Mouse (Mus musculus) ES-E14 (cell line): ENCODE data around the gene Cbln3. TPM values are rescaled to one million over a fixed set of nuclear protein-coding genes. Genes with fewer than 3 reads are reported as not detected.

Experiments used
- DNase-seq: peaks from one replicate; pipeline ENCODE4 v3.0.0-alpha.2; 2013; ENCODE audit warnings: low read depth, low spot score
- H3K27ac ChIP-seq: 2 replicates; pipeline ENCODE4 v1.5.1; 2012; ENCODE audit warnings: low read depth, mild to moderate bottlenecking, low read length, moderate library complexity, mixed read lengths; ENCODE audit not compliant: poor library complexity, insufficient read depth, severe bottlenecking
- H3K36me3 ChIP-seq: 2 replicates; pipeline ENCODE4 v1.6.1; 2012; ENCODE audit warnings: mild to moderate bottlenecking, low read length, moderate library complexity, mixed read lengths; ENCODE audit not compliant: control insufficient read depth, poor library complexity, insufficient read depth, severe bottlenecking
- H3K4me1 ChIP-seq, 2 experiments: fragments of 150-350 bp in 1 of 2; sonication (generic) in 1 of 2; 2 replicates each; pipeline ENCODE4 v1.6.1; 2012; ENCODE audit warnings: low read length in 2 of 2, mild to moderate bottlenecking in 1 of 2, mixed read lengths in 1 of 2; ENCODE audit not compliant: control insufficient read depth in 2 of 2, insufficient read depth in 2 of 2, poor library complexity in 1 of 2
- H3K4me3 ChIP-seq, 2 experiments: fragments of 150-350 bp in 1 of 2; sonication (generic) in 1 of 2; 2 replicates each; pipeline ENCODE4 v1.5.1; 2012; ENCODE audit warnings: low read length in 2 of 2, low read depth in 1 of 2, mild to moderate bottlenecking in 1 of 2, mixed read lengths in 1 of 2; ENCODE audit not compliant: insufficient read depth in 1 of 2, poor library complexity in 1 of 2, severe bottlenecking in 1 of 2
- H3K9ac ChIP-seq: 2 replicates; pipeline ENCODE4 v1.6.1; 2012; ENCODE audit warnings: low read depth, mild to moderate bottlenecking, low read length, mixed read lengths; ENCODE audit not compliant: poor library complexity, insufficient read depth, severe bottlenecking
- H3K9me3 ChIP-seq: fragments of 150-350 bp; sonication (generic); 2 replicates; pipeline ENCODE4 v1.6.1; 2012; ENCODE audit warnings: low read depth, mild to moderate bottlenecking, low read length; ENCODE audit not compliant: control insufficient read depth, insufficient read depth
- CHD2 ChIP-seq: IDR thresholded peaks from 2 replicates; pipeline ENCODE4 v1.6.1; 2014; ENCODE audit warnings: mild to moderate bottlenecking, low read depth, low read length, inconsistent platforms
- HCFC1 ChIP-seq: IDR thresholded peaks from 2 replicates; pipeline ENCODE4 v1.6.1; 2012; ENCODE audit warnings: low read length, inconsistent platforms, borderline replicate concordance; ENCODE audit not compliant: insufficient read depth
- MAFK ChIP-seq: IDR thresholded peaks from 2 replicates; pipeline ENCODE4 v1.6.1; 2014; ENCODE audit warnings: mild to moderate bottlenecking, low read depth, low read length, inconsistent platforms; ENCODE audit not compliant: insufficient read depth
- ZC3H11A ChIP-seq: IDR thresholded peaks from 2 replicates; pipeline ENCODE4 v1.6.1; 2012; ENCODE audit warnings: low read depth, mild to moderate bottlenecking, inconsistent platforms, low read length, borderline replicate concordance
- ZNF384 ChIP-seq: IDR thresholded peaks from 2 replicates; pipeline ENCODE4 v1.6.1; 2012; ENCODE audit warnings: low read depth, low read length, inconsistent platforms
- in situ Hi-C, 2 experiments: fragments of 600-800 bp; cut with MboI; formaldehyde crosslinking; loops; one replicate each; pipeline ENCODE4 v1.15.1; 2025; ENCODE audit warnings: low sequenced_read_pairs in 2 of 2, inconsistent platforms in 1 of 2; ENCODE audit not compliant: unreplicated experiment in 2 of 2
- total RNA-seq: library from RNA; depleted of rRNA; stranded (reverse); fragments of 300-350 nt; gene quantifications from 2 replicates; pipeline ENCODE4 v1.2.3, GENCODE M21; 2012

The Cbln3 gene
- total RNA-seq, 1 experiment, result 0.04 TPM

DNA sequence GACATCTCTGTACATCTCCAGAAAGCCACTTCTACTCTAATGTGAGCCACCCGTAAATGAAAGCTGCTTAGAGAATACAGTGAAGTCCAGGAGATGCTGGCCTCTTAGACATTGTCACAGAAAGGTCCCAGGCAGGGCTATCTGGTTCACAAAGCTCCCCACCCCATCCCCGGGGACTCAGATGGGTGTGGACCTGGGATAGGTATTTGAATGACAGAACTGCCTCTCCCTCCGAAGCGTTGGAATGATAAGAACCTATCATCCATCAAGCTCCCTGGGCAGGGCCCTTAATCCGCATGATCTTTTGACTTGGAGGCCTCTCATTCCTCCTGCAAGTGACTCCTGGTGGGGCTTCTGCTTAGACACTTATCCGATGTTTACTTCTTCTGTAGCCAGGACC lies 33.3 kb downstream of the Cbln3 start:
- Histone ChIP-seq H3K36me3 (no peaks in the 10 kb centered on the region), H3K4me3 (no peak overlapping the region), H3K9me3 (no peaks in the 10 kb centered on the region; the same call in 1 of the 2 replicates), H3K27ac (no peak overlapping the region), H3K9ac (no peak overlapping the region), H3K4me1 (peaks cover 2 to 6% of the 10 kb centered on the region in 2 experiments; a peak in 2 of 4 replicates)
- DNase-seq, result no peak
- TF ChIP-seq MAFK (no peak), CHD2 (no peak), ZC3H11A (no peak), ZNF384 (no peak), HCFC1 (no peak)
- in situ Hi-C loops, result no loop called here

DNA sequence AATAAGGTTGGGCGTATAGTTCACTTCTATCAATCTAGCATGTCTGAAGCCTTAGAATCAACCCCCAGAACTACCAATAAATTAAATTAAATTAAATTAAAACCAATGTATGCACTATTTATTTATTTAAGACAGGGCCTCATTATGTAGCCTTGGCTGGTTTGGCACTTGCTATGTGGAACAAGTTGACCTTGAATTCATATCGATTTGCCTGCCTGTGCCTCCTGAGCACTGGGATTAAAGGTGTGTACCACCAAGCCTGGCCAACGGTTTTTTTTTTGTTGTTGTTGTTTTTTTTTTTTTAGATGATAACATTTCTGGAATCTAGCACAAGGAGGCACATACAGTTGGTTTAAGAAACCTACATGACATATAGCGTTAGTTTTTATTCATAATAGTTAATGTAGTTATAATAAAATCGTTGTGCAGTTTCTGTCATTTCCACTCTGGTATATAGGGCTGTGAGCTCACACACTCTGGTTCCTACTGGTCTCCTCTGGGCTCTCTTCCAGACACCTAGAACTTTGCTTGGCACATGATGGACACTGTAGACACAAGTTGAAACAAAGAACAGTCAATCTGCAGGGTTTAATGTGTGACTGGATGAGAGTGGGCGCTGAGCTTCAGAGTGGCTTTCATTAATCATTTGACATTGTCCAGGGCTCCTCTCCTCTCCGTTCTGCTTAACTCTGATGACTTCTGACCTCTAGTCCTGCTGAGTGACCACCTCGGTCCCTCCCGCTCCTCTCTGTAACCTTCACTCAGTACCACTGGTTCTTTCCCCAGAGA lies 38.5 kb downstream of the Cbln3 start:
- Histone ChIP-seq H3K27ac (no peak overlapping the region), H3K36me3 (no peaks in the 10 kb centered on the region), H3K9ac (no peak overlapping the region), H3K9me3 (no peaks in the 10 kb centered on the region), H3K4me3 (no peak overlapping the region), H3K4me1 (peaks cover 0 to 3% of the 10 kb centered on the region in 2 experiments; a peak in 1 of 4 replicates)
- DNase-seq, result no peak
- TF ChIP-seq HCFC1 (no peak), CHD2 (no peak), ZNF384 (no peak), MAFK (no peak), ZC3H11A (no peak)
- in situ Hi-C loops, result no loop called here

DNA sequence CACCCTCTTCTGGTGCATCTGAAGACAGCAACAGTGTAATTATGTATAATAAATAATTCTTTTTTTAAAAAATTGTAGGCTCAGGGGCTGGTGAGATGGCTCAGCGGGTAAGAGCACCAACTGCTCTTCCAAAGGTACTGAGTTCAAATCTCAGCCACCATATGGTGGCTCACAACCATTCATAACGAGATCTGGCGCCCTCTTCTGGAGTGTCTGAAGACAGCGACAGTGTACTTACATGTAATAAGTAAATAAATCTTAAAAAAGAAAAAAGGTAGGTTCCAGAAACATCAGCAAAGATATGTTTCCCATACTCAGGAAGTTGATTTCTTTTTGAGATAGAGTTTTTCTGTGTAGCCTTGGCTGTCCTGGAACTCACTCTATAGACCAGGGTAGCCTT lies 41.4 kb downstream of the Cbln3 start:
- H3K27ac ChIP-seq, result no peak overlapping the region
- H3K4me1 ChIP-seq, result peaks cover 0 to 16% of the 10 kb centered on the region in 2 experiments; a peak in 1 of 4 replicates
- H3K9ac ChIP-seq, result no peak overlapping the region
- in situ Hi-C loops, result no loop called here
- no peak for TF ChIP-seq MAFK
- no peak for TF ChIP-seq HCFC1
- no peak for TF ChIP-seq CHD2
- TF ChIP-seq ZNF384, result no peak
- TF ChIP-seq ZC3H11A, result no peak
- no peaks in the 10 kb centered on the region for H3K36me3 ChIP-seq
- no peak overlapping the region for H3K4me3 ChIP-seq
- no peaks in the 10 kb centered on the region for H3K9me3 ChIP-seq
- DNase-seq, result no peak

DNA sequence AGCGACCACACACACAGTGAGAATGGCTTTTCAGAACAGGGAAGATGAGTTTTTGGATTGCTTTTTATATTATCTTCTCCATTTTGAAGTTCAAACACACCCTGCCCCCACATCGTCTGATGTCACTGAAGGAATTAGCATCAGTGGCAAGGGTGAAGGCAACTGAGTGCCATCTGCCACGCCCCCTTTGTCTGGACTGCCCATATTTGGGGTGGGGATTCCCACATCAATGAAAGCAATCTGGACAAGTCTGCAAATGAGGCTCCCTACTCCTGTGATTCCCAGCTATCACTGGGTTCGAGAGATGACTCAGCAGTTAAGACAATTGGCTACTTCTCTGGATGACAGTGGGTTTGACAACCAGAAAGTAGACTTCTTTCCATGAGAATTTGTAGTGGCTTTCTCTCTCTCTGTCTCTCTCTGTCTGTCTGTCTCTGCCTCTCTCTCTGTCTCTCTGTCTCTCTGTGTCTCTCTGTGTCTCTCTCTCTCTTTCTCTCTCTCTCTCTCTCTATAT lies 43.3 kb downstream of the Cbln3 start:
- no peaks in the 10 kb centered on the region for H3K36me3 ChIP-seq
- H3K27ac ChIP-seq, result no peak overlapping the region
- no peak for DNase-seq
- in situ Hi-C loops, result no loop called here
- no peak overlapping the region for H3K4me3 ChIP-seq
- no peaks in the 10 kb centered on the region for H3K9me3 ChIP-seq
- no peak overlapping the region for H3K9ac ChIP-seq
- TF ChIP-seq MAFK (peak; percentile 93), CHD2 (no peak)
- H3K4me1 ChIP-seq, result peaks cover 5 to 22% of the 10 kb centered on the region in 2 experiments
